Mouse (Mus musculus) embryonic stem cell, embryonic (primary cell): ENCODE data around the gene Gpr37.

Experiments
- CTCF ChIA-PET, 4 experiments: fragments of 300-600 bp in 2 of 4; fragments of 350-600 bp in 2 of 4; sonication (Branson Sonifier 250); formaldehyde crosslinking; loops; one replicate each; lab custom pipeline; 2022; ENCODE audit warnings: inconsistent platforms in 2 of 4; lab: Charles Lee
- POLR2A ChIA-PET, 4 experiments: fragments of 300-600 bp in 2 of 4; fragments of 350-600 bp in 2 of 4; sonication (Branson Sonifier 250); formaldehyde crosslinking; loops; one replicate each; lab custom pipeline; 2022; ENCODE audit warnings: antibody characterized with exemption in 4 of 4, inconsistent platforms in 1 of 4; lab: Charles Lee

Gpr37 gene

GRCm38 (mm10) chr6:25690629-25691028 lies at the start of gene Gpr37:
TSS of gene Gpr37 (minus strand) at chr6:25690729.
- ChIA-PET POLR2A (no interaction called here), CTCF (no interaction called here)

GRCm38 (mm10) chr6:25736533-25736932 lies 46.0 kb upstream of the Gpr37 start:
- POLR2A ChIA-PET = no interaction called here
- CTCF ChIA-PET = no interaction called here

GRCm38 (mm10) chr6:25726560-25726959 lies 36.0 kb upstream of the Gpr37 start:
- ChIA-PET POLR2A (no interaction called here), CTCF (no interaction called here)

GRCm38 (mm10) chr6:25710601-25711000 lies 20.1 kb upstream of the Gpr37 start:
- CTCF ChIA-PET = no interaction called here
- POLR2A ChIA-PET = no interaction called here

GRCm38 (mm10) chr6:25709250-25709895 lies 18.8 kb upstream of the Gpr37 start:
- CTCF ChIA-PET = interaction anchor here in 2 of 4 experiments (0.6 to 1.1 kb wide), 2 partner anchors 22 to 690 kb away, joined by 3 to 4 read pairs; no protein-coding TSS in a partner anchor
- POLR2A ChIA-PET = no interaction called here

- ChIA-PET CTCF (no interaction called here), POLR2A (no interaction called here)
These were observed 9.4 kb upstream of the Gpr37 start for GRCm38 (mm10) chr6:25699956-25700355.

DNA sequence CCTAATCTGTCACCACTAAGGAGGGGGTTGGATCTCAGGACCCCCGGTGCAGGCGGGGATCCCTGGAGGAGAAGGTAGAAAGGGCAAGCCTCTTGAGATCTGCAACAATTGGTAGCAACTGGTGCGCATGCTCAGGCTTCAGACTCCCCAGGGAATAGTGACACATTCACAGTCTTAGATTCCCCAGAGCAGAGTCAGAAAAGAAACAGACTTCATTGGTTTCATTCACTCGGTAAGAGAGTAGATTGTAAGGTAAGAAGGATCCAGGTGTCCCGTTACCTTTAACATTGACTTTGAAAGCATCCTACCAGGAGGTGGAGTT lies 284 bp downstream of the Gpr37 start:
- ChIA-PET CTCF (no interaction called here), POLR2A (no interaction called here)

GRCm38 (mm10) chr6:25689520-25690283 lies 827 bp downstream of the Gpr37 start:
- CTCF ChIA-PET = interaction anchor here in 1 of 4 experiments (0.6 kb wide), 1 partner anchor 14 kb away, joined by 3 read pairs; no protein-coding TSS in a partner anchor
- POLR2A ChIA-PET = no interaction called here

DNA sequence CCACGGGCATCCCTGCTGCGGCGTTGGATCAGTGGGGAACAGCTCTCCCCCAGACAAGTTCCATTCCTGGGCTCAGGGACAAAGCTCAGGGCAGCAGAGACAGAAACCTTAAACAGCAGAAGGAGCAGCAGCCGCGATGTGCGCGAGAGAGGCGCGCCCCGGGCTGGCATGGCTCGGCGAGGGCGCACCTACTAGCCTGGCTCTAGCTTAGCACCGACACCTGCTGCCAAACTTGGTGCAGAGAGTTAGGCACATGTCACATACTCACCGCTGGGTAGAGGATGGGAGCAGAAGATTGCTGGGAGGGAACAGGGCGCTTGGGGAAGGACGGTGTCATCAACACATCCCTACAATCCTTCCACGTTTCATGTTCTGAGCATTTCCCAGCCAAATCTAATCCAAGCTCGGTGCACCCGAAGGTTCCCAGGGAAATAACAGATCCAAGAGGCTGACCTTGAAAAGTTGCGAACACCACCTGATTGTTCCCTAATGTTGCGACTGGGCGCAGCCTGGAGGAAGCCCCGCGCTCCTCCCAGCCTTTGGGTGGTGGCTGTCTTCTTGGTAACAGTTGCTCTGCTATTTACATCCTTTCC lies 1.5 kb downstream of the Gpr37 start:
- ChIA-PET CTCF (interaction anchor here in 1 of 4 experiments (0.6 kb wide), 1 partner anchor 13 kb away, joined by 3 read pairs; no protein-coding TSS in a partner anchor), POLR2A (no interaction called here)

- ChIA-PET POLR2A (no interaction called here), CTCF (no interaction called here)
These were observed 3.7 kb downstream of the Gpr37 start for GRCm38 (mm10) chr6:25686760-25687200.

DNA sequence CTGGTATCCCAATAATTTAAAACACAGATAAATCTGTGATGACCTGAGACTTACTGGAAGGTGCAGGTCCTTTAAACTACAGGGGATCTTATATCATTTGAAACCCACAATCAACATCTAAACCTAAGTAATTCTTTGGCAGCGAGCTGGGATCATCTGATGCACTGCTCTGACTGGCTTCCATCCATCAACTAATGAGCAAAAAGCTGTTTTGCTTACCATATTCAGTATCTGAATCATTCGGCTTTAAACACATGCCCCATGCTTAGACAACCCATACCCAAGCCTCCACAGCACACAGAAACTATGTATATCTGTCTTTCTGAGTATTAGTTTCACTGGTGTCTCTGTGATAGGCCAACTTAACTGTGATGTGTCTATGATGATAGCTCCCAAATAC lies 6.1 kb downstream of the Gpr37 start:
- ChIA-PET POLR2A (no interaction called here), CTCF (no interaction called here)

GRCm38 (mm10) chr6:25675111-25675510 lies 15.4 kb downstream of the Gpr37 start:
- POLR2A ChIA-PET = no interaction called here

DNA sequence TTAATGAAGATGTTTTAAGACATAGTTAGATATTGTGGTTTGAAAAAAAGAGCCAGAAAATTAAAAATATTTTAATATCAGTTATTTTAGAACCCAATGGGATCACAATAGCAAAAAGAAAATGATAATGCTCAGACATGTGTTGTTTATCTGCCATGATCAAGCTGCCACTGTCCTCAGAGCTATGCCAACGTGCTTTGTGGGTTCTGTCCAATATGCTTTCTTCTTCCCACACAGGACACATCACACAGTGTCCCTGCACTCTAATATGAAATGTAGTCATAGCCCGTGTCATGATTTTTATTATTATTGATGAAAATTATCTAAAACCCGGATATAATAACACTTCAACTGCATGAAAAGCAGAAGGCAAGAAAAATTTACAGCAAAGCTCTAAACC lies 16.7 kb downstream of the Gpr37 start:
- CTCF ChIA-PET = no interaction called here
- POLR2A ChIA-PET = no interaction called here

More at GRCm38 (mm10) chr6:25675111-25675510, 15.4 kb downstream of the Gpr37 start:
- CTCF ChIA-PET = no interaction called here

DNA sequence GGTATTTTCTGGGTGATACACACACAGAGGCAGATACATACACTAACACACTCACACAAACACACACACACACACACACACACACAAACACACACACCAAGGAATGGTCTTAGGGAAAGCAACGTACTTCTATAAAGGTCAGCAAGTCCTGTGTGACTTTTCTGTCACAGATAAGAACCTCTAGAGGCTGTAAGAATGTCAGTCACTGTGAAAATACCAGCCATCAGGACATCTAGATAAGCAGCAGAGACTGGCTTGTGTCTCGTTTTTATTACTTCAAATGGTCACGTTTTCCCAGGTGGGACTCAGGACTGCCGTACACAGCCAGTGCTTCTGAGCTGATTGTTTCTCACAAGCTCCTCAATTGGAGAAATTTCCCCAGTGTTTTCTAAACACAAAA lies 20.4 kb downstream of the Gpr37 start:
- POLR2A ChIA-PET = interaction anchor here in 1 of 4 experiments (0.7 kb wide), 1 partner anchor 31 kb away, joined by 3 read pairs; no protein-coding TSS in a partner anchor

DNA sequence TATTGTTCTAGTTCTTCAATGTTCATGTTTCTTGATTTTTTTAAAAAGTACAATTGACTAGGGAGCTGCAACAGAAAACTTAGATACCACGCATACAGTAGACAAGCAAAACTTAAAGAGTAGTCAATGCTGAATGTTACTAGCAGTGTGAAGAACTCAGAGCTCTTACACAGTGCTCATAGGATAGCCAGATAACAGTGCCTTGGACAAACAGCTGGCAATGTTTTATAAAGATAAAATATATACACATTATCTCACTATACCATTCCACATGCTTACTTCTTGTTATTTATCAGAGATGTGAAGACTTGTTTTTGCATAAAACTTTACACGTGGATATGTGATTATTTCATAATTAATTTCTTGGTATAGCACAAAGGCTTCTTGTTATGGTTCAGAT lies 26.6 kb downstream of the Gpr37 start:
- ChIA-PET POLR2A (no interaction called here), CTCF (no interaction called here)

More for the DNA sequence above, 20.4 kb downstream of the Gpr37 start:
- CTCF ChIA-PET = no interaction called here

DNA sequence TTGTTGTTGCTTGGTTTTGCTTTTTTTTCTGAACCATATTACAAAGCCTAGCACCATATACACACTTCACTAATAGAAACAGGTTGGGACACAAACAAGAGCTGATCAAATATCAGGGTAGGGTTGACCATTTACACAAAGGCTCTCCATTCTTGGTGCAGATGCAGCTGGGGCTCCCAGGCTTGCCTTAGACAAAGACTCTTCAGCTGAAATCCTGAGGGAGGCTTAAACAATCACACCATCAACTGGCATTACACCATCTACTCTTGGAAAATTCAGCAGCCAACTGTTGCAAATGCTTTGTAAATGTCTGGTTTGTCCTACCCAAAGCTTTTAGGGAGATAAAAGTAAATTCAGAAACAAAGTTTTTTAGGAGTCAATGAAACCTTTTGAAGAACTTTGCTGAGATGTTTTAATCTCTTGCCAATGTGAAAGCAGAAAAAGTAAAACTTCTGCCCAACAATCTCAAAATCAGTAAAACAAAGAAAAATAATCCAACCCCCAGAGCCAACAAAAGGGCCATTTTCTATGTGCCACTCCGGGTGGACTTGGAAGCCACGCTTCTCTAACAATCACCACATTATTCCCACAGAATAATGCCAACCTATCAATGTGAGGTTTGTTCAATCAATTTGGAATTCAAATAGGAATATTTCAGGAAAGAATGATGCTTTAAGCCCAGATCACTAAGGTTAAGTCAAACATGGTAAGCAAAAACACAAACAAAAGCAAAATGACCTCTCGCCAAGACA lies 30.4 kb downstream of the Gpr37 start:
- ChIA-PET CTCF (no interaction called here), POLR2A (no interaction called here)
